Mouse (Mus musculus) CD4-positive, CD25-positive, alpha-beta regulatory T cell, adult 2 months (primary cell): ENCODE data around the gene Arpp19.

Source experiments
- DNase-seq: peaks from one replicate; pipeline ENCODE4 v3.0.0-alpha.2; 2012; ENCODE audit warnings: low read depth, low spot score

Gene Arpp19

DNA sequence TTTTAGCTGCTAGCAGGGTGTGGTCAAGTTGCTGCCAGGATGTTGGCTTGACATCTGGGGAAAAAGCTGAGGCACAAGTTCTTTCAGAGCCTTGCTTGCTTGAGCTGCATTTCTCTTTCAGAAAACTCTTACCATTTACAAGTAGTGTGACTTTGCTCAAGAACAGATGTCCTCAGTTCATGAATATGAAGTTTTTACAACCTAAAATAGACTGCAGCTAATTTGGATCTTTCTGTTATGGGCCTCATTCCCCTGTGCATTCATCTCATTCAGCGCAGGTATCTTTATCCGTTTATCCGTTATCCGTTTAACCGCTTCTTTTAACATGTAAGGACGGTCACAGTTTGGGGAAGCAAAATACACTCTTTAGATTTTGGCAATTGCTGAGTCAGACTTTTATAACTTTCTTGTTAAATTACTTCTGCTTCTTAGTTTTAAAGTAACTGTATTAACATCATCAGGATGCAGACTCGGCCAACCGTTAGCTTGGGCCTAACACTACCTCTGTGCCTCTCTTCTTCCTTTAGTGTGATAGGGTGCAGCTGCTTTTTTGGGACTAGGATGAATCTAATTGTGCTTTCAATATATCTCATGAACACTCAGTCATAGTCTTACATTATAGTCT is 62.9 kb downstream of the Arpp19 start:
- no peak for DNase-seq

DNA sequence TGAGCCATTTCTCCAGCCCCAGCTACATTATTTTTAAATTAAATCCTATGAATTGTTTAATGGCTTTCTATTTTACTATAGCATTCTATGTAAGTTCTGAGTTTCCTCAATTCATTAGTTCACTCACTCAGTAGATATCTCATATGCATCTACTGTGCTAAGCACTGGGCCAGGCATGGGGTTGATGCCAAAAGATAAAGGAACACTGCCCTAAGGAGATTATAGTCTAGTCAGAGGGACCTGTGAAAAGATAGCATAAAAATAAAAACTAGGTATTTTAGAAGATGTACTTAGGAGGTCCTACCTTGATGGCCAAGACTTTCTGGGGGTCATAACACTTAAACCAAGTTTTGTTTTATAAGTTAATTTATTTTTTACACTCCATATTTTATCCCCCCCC is 64.7 kb downstream of the Arpp19 start:
- no peak for DNase-seq
